Mouse (Mus musculus) megakaryocyte, embryonic 14.5 days (primary cell): ENCODE results near the gene Xndc1.

Source experiments
- FLI1 ChIP-seq: IDR thresholded peaks from 2 replicates; pipeline ENCODE4 v1.6.1; 2012; ENCODE audit warnings: low read length, inconsistent platforms, mixed read lengths
- GATA1 ChIP-seq: IDR thresholded peaks from 3 replicates; pipeline ENCODE4 v1.6.1; 2012; ENCODE audit warnings: mixed read lengths, low read length, inconsistent platforms, borderline replicate concordance

DNA sequence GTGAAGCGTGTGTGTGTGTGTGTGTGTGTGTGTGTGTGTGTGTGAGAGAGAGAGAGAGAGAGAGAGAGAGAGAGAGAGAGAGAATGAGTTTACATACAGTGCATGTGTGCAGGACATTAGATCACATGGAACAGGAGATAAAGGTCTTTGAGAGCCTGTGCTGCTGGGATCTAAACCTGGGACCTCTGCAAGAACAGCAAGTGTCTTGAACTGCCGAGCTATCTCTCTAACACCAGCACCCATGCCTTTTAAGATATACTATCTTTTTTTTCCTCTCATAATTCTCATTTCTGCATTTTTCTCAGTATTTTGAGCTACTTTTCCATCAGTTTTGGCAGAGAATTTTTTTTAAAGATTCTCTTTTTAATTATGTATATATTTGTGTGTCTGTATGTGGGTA, 38.2 kb downstream of the Xndc1 start:
- TF ChIP-seq GATA1, result no peak
- no peak for TF ChIP-seq FLI1
